Mouse (Mus musculus) spleen, postnatal 14 days (tissue): ENCODE data around the gene Aox4.
A peak's percentile ranks its signal among the peaks of the same experiment; 100 is the strongest.

Experiments
- DNase-seq, 2 experiments: peaks; one replicate each; pipeline ENCODE4 v3.0.0; 2021 to 2022; ENCODE audit warnings: low spot score in 2 of 2

Aox4 gene

DNA sequence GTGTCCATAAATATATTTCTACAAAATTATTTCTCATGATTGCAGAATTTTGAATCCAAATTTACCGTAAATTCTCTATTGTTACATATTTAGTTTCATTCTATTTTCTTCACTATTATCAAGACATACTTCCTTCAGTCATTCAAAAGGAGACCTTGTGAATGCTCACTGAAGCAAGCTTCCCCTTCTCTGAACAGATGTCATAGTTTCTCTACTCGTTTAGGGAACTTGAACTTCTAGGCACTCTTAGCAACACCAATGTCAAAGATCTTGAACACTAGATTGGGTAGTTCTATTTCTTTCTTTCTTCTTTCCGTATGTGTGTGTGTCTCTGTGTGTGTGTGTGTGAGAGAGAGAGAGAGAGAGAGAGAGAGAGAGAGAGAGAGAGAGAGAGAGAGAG is 34.3 kb downstream of the Aox4 start:
- no peak for DNase-seq

DNA sequence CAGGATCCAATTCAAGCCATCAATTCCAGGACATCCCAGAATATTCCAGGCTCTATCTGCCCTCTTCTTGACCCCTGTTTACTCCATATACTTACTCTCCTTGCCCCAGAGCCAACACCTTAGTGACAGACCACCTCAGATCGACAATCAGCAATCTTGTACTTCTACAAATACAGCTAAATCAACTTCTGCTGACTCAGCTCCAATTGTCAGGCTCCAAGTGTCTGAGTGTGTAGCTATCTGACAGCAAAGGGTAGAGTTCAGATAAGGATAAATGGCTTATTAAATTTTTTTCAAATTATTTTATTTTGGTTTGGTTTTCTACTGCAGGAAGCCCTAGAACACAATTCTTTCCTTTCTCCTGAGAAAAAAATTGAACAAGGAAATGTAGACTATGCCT is 38.3 kb downstream of the Aox4 start:
- no peak for DNase-seq

DNA sequence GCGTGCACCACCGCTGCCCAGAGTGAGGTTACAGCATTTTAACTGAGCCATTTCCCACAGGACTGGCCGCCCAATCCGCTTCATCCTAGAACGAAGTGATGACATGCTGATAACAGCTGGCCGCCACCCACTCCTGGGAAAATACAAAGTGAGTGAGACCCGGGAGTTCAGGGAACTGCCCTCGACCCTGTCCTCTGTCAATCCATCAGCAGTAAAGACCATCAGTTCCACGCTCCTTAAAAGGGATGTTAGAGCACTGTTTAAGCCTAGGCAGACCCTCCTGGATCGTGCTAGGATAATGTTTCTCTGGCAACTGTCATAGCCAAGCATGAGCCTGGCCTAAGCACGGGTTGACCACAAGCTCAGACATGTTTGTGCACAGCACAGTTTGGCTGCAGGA is 43.3 kb downstream of the Aox4 start:
- no peak for DNase-seq

DNA sequence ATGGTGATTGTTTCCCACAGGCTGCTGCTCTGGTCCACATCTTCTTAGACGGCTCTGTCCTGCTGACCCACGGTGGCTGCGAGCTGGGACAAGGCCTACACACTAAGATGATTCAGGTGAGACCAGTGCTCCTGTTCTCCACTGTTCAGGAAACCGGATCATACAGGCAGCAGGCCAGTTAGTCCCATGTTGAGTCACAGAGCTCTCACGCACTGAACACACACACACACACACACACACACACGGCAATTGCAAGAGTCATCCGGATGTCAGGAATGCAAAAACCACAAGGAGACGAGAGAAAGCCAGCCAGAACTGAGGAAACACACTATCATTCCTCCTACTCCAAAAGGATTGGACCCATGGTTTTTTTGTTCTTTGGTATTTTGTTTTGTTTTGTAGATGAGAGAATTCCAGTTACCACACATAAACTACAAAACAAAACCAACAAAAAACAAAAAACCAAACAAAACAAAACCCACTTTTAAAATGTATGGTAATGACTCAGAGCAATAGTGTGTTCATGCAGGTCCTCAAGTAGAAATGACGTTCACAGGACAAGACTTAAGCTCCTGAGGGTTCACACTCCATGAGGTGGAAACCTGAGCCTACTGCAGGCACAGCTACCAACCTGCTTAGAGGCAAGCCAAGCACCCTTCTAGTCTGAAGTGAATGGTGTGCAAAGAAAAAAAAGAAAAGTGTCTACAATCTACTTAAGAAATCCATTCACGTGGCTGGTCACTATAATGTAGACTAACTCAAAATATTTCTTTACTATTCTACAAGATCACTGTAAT is 47.2 kb downstream of the Aox4 start:
- no peak for DNase-seq

DNA sequence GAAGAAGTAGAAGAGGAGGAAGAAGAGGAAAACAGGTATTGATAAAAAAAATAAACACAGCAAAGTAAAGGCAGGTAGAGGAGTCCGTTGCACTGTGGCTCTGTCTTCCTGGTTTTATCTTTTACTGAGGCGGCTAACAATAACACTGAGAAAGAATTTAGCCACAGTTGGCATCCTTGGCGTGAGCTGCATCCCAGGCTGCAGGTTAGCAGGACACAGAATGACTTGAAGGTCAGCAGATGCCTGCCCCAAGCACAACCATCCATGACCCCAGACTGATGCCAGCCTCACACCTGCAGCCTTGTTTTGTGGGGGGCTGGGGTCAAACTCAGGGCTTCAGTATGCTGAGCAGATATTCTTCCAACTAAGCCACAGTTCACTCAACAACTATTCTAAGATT is 50.1 kb downstream of the Aox4 start:
- DNase-seq = no peak

DNA sequence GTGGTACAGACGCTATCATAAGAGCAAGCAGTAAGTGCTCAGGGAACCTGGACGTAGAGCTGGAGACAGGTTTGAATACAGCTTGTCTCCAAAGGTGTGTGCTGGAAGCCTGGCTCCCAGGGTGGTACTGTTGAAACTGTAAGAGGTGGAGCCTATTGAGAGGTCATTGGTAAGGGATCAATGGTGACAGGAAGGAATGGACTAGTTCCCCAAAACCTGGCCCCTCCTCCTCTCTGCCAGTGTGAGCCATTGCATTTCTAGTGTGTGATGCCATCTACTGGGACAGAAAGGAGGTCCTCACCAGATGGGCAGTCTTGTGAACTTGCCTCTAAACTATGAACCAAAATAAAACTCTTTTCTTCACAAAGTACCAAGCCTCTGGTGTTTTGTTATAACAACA is 58.0 kb downstream of the Aox4 start:
- no peak for DNase-seq

DNA sequence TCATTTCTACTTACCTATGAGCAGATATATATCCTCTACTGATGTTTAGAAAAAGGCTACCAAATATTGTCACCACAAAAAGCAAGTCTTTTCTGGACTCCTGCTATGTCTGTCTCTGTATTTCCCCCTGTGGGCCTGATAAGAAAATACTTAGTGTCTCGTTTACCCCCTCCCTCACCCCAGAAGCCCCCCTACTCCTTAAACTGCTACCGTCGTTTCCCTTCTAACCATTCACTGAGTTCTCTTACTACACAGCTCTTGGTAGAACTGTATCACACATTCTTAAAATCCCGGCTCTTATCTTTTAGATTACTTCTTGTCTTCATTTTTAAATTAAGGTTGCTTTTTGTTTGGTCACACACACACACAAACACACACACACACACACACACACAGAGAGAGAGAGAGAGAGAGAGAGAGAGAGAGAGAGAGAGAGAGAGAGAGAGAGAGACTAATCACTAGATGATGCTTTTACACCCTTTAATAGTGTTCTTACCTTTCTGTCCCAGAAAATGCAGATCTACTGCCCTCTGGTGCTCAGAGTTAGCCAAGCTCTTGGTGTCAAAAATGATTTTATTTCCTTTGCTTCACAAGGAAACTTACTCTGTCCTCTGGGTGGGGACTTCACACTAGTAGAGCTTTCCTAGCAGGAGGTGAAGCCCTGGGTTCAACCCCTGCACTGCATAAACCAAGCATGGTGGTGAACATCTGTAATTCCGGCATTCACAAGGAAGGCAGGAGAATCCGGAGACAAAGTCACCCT is 60.8 kb downstream of the Aox4 start:
- DNase-seq = peak in 1 of 2 experiments; percentile 29

DNA sequence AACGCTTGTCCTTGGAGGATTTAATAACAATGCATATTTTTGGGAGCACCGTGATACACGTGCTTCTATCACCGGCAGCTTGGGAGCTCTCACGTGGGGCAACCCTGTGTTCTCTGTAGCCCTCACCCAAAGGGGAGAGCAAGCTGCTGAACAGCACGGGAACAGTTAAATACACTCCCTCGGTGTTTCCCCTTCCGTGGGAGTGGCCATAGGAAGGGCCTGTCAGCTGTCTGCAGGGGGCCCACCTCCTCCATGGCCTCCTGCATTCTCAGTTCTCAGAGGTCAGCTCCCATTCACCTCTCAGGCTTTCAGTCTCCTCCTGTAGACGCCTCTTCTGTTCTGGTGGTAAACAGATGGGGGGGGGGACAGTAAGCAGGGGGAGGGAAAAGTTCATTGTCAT is 65.7 kb downstream of the Aox4 start:
- DNase-seq = no peak

DNA sequence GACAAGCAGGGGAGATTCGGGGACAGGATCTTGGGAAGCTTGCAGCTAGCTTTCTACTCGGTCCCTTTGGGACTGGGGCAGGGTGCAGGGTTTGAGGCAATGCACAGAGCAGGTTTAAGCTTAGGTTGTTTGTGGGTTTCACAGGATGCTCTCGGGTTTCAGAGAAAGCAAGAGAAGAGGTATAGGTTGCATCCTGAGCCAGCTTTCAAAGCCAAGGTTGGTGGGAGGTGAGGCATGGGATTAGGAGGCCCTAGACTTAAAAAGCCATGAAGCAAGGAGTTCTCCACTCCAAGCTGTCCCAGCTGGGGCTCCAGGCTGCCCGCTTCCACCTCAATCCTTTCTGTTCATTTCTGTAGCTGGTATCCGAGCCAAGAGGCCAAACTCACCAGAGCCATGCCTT is 67.8 kb downstream of the Aox4 start, which contains the start of gene Aox2:
Gene Aox2, plus strand, starts transcription at position 301 of the 400 bp plus-strand sequence.
- no peak for DNase-seq

DNA sequence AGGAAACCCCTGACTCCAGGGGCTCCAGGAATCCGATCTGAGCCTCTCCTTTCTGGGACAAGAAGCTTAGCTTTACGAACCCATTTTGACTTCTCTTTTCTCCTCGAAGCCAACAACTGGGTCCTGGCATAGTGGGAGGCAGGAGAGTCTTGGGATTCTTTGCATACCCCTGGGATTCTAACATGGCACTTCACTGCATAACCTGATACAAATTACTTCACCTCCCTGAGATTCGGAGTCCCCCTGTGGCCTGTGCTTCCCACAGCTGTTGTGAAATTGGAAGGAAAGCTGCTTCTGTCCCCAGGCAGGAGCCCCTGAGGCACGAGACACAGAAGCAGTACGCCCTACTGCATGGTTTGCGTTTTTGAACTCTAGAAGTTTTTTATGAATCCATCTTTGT is 68.3 kb downstream of the Aox4 start:
- DNase-seq = no peak

DNA sequence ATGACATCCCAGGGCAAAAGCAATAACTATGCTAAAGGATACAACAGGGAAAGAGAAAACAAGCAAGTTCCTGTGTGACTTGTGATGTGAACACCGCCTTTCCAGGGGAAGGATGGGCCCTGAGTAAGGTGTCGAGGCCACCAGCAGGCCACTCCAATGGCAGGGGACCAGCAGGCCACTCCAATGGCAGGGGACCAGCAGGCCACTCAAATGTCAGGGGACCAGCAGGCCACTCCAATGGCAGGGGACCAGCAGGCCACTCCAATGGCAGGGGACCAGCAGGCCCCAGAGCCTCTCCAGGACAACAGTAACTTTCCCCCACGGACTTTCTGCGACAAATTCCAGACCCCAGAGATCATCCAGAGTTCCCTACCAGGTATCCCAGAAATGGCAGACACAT is 70.2 kb downstream of the Aox4 start:
- DNase-seq = no peak

DNA sequence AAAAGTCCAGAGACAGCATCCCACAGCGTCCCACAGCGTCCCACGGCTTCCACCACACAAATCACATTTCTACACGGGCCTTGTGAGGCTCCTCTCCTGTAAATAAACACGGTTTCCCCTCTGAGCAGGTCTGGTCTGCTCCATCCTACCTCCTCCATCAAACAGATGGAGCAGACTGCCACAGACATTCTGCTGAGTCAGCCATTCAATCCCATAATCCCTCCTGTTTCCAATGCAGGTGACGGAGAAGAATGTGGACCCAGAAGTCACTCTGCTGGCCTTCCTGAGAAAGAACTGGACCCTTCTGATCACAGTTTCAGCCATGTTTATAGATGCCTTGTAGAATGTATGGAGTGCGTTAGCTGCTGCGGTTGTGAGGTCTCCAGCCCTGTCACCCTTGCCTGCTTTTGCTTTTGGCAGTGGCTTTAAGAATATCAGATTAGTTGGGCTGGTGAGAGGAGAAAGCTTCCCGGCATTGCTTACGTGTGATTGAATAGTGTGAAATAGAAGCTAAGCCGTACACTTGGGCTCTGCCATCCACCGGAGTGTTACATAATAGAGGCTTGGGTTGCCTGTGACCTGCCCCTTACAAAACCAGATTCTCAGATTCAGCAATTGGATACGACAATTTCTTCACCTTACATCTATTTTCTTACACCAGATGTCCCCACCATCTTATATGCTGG is 70.9 kb downstream of the Aox4 start:
- no peak for DNase-seq

DNA sequence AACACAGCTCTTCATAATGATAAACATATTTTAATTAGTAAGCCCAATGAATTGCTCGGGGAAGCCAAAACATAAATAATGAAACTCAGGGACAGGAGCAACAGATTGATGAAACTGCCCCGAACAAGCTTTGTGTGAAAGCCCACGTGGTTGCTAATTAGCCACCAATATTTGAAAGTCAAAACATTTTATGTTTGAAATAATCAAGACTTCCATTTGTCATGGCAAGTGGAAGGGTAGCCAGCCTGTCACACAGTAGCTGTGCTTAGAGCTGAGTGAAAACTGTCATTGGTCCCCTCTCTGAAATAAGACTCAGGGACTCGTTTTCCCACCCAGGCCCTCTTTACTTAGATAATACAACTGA is 71.4 kb downstream of the Aox4 start:
- no peak for DNase-seq

DNA sequence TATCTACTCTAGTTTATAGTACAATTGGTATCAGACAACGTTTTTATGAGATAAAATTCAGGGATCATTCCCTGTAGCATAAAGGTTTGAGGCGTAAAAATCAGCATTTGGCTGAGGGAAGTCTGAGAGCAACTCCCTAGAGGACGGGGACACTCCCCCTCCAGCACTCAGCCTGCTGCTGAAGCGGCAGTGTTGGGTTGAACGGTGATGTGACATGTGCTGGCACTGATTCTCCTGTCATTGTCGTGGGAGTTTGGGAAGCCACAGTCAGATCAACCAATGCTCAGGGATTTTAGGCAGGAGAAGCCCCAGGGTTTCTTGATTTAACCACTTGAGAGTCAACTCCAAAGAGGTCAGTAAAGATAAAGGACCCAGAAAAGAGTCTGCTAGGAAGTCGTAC is 74.3 kb downstream of the Aox4 start:
- no peak for DNase-seq

DNA sequence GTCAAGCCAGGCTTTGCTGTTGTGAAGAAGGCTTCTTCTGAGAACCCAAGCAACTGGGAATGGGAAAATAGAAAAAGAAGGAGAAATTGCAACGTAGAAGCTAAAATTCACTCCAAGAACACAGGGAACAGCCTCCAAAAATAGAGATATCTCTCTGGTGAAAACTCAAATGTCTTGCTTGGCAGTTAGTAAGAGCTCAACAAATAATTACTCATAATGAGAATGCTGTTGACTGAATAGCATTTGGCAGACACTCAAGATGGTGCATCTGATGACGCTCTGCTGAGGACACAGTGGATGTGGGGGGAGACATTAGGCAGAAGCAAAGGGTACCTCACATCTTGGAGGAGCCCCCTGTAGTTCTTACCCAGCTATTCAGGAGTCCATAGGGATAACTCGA is 77.9 kb downstream of the Aox4 start:
- DNase-seq = no peak

DNA sequence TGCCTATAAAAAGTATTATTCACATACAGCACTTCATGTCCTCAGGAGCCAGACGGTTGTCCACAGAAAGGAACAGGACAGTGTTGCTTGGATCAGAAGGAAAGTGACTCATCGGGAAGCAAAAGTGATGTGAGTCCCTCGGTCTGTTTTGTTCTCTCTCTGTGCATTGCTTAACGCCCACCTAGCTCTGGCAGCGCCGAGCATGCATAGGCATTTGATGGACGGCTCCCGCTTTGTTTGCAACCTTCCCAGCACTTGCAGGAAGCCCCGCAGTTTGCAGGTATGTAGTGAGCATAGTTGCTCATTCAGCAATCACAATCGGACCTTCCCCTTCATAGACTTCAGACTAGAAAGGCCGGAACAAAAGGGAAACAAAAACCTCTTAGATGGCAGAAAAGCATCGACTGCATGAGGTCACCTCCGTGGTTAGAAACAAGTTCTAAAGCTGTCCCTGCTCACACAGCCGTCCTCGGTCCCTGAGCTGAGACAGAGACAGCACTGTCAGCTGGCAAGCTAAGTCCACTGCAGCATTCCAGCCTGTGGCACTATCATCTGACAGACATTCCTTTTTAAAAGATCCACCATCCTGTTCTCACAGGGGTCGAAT is 79.8 kb downstream of the Aox4 start:
- no peak for DNase-seq

DNA sequence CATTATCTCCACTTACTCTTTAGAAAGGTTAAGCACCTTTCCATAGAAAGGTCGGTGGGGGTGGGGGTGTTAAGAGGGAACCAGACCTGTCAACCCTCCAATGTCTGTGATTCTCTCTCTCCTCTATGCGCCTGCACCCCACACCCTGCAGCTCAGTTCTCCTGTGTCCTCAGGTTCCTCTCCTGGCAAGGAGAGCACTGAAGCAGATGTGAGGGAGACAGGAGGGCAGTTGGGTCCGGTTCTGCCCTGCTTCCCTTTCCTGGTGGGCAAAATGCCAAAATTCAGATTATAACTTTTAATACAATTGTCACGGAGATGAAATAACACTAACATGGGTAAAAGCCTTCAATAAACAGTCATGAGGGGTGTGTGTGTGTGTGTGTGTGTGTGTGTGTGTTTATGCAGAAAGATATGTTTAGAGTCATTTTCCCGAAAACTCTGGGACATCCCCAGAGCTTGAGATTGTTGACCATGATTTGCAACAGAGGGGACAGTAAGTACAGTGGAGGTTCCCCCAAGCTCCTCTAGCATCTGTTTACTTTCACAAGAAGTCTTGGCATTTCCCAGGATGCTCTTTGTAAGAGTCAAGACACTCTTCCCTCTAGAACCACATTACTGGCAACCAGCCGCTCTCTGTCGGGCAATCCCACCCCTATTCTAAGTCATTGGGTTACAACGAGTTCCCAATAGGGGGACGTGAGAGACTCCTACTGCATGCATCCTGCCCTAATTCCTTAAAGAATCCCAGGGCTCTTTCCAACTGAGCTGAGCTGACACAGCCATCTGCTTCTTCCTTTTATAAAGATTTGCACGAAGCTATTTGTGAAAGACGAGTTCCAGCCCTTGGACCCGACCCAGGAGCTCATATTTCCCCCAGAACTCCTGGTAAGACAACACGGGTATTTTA is 81.5 kb downstream of the Aox4 start:
- DNase-seq = no peak

DNA sequence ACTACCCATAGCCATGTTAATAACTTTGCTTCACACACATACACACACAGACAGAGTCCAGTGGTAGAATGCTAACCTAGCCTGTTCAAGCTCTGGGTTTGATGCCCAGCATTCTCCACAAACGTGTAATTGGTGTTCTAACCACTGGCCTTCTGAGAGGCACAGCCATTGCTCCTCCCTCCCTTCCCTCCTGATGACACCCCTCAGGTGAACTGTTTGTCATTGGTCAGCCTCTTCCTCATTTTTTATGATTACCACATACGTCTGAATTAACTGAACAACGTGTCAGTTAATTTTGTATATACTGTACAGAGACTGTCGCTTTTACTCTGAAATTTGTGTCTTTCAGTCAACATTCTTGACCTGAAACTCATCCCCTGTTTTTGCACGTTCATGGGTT is 84.5 kb downstream of the Aox4 start:
- no peak for DNase-seq

DNA sequence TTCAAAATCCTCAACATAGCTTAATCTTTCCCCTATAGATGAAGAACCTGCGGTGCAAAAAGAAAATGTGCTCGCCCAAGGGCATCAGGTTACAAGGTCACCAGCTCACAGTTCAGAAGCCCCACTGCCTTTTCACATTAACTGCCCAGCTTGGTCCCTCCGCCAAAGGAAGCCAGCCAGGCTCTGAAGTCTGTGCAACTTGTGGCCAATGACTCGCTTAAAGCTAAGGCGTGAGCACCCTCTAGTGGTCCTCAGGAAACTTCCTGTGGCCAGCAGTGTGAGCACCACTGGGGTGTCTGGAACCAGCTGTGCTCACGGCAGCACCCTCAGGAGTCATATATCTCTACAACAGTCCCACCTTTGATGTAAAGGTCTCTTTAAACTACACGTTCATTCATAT is 86.1 kb downstream of the Aox4 start:
- DNase-seq = peak; percentile 18 to 62

DNA sequence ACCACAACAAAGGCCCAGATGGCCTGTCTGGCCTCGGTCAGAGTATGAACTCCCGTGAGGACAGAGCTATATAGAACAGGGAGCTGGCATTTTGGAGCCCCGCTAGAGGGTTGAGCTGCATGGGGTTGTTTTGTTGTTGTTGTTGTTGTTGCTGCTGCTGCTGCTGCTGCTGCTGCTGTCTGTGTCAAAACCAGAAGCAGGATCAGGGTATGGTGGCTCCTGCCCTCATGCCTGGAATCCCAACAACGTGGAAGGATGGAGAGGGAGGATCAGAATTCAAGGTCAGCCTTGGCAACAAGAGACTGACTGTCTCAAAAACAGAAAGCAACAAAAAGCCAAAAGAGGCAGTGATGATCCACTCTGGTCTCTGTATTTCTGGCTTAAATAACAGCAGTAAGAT is 86.6 kb downstream of the Aox4 start:
- no peak for DNase-seq

DNA sequence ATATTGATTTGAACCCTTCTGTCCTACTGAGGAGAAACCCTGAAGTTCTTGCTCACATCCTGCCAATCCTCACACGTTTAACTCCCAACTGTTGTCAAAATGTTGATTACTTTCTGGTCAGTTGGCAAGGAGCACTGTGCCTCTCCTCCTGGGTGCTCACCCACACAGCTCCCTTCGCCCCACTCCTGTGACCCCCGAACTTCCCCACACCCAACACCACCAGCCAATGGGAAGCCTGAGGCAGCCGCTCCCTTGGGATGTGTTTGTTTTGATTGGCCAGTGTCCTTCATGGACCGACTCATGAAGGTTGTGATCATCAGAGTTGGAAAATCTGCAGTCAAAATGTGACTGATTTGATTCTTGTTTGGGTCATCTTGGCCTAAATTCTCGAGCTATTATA is 88.2 kb downstream of the Aox4 start:
- DNase-seq = no peak
